Mouse (Mus musculus) right cerebral cortex, postnatal 4 days (tissue): ENCODE measurements at regions not wholly inside any gene's neighbourhood (a gene's known extent, or its start where the extent isn't known, plus 50 kb on each side); places are given as distances from the start of the nearest gene placed in this dataset.

Source experiments
- DNase-seq: peaks from one replicate; pipeline ENCODE4 v3.0.0-alpha.2; 2022

DNA sequence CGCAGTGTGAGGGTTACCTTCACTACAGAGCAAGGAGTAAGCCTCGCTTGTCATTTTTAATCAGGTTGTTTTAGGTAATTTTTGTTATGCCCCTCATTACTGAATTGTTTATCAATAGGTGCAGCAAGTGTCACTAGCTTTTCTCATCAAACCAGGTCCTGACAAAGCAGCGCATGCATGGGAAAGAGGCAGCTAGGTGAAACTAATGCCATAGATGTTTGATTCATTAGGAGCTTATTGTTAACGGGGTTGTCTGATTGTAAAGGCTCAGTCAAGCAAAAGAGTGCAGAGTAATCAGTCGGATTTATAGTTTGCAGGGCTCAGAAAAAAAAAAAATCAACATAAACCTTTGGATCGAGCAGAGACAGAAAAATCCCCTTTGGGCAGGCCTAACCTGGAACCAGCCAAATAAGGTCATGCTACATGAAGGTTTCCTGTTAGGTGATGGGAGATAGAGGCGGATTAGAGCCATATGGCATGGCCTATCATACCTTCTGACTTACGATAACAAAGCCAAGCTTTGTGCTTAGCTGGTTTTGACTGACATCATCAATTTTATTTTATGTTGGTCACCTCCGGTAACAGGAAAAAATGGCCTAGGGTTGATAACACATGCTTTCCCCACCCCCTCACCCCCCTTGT lies 52.4 kb upstream of the Zeb2 start:
- DNase-seq = no peak

- DNase-seq = no peak
Measured at GRCm38 (mm10) chr2:45168606-45169005, 51.4 kb upstream of the Zeb2 start.
